Mouse (Mus musculus): ENCODE measurements around the gene Inpp5b. TPM values are rescaled to one million over a fixed set of nuclear protein-coding genes. Genes with fewer than 3 reads are reported as not detected.

Inpp5b gene
- polyA plus RNA-seq, 1 experiment from 2014 or later: 23.6 TPM

- 20% methylated on average over 15 of the region's 15 CpGs for WGBS
- peaks cover 11% of the 10 kb centered on the region; the same call in 1 of the 2 replicates for H3K27me3 ChIP-seq
- no peaks in the 10 kb centered on the region for H3K9me3 ChIP-seq
- H3K4me3 ChIP-seq: peak overlapping the region; percentile 71
- H3K36me3 ChIP-seq: peaks cover 13% of the 10 kb centered on the region
- peak overlapping the region; percentile 82 for H3K4me2 ChIP-seq
- peaks cover 16% of the 10 kb centered on the region for H3K4me1 ChIP-seq (replicated peaks)
- H3K27ac ChIP-seq (replicated peaks): no peak overlapping the region
- no peak for ATAC-seq (ENCODE audit: low read depth)
- peak overlapping the region; percentile 78 for H3K9ac ChIP-seq
Observed at GRCm38 (mm10) chr4:124752281-124753199, 10.9 kb downstream of the Inpp5b start.

DNA sequence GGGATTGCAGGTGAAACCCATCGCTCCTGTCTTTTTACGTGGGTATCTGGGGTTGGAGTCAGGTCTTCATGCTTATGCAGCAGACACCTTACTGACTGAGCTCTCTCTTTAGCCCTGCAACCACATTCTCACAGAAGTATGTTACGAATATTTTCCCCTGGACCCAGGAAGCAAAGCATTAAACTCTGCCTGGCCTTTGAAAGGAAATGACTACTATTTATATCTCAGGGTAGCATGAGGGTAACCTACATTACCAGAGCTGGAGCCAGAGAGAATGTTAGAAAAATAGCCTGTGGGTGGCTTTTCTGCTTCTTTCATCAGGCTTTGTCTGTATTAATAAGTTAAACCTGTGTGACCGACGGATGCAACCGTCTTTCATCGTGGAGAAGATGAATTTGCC lies 13.9 kb downstream of the Inpp5b start:
- ATAC-seq (ENCODE audit: low read depth): no peak
- Histone ChIP-seq H3K4me2 (no peak overlapping the region), H3K27ac (replicated peaks) (no peak overlapping the region), H3K4me3 (no peak overlapping the region), H3K9ac (no peak overlapping the region), H3K9me3 (no peaks in the 10 kb centered on the region), H3K36me3 (peaks cover 11% of the 10 kb centered on the region), H3K4me1 (replicated peaks) (peaks cover 16% of the 10 kb centered on the region), H3K27me3 (no peaks in the 10 kb centered on the region)
- 73% methylated on average over 7 of the region's 7 CpGs for WGBS

DNA sequence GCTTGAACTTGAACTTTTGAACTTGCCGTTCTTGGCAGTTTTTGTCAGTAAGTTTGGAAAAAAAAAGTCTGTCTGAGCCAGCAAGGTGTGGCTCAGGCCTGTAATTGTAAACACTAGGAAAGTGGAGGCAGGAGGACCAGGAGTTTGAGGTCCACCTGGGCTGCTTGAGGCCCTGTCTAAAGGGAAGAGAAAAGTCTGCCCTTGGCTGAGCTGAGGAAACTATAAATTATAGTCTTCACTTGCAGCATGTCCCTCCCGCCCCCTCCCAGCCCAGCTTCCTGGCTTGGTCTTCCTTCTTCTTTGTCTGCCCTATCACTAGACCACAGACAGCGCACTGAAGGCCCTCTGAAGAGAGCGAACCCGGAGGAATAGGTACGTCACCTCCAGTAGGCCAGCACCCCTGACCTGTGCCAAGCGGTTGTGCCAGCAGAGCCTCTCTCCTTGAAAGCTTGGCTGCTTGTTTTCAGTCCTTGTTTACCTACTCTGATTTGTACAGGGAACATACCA lies 17.7 kb downstream of the Inpp5b start:
- ATAC-seq (ENCODE audit: low read depth): no peak
- Histone ChIP-seq H3K4me1 (replicated peaks) (no peaks in the 10 kb centered on the region), H3K27ac (replicated peaks) (no peak overlapping the region), H3K9ac (no peak overlapping the region), H3K36me3 (peaks cover 7% of the 10 kb centered on the region), H3K4me3 (no peak overlapping the region), H3K4me2 (no peak overlapping the region), H3K9me3 (no peaks in the 10 kb centered on the region), H3K27me3 (no peaks in the 10 kb centered on the region)
- 77% methylated on average over 7 of the region's 7 CpGs for WGBS

DNA sequence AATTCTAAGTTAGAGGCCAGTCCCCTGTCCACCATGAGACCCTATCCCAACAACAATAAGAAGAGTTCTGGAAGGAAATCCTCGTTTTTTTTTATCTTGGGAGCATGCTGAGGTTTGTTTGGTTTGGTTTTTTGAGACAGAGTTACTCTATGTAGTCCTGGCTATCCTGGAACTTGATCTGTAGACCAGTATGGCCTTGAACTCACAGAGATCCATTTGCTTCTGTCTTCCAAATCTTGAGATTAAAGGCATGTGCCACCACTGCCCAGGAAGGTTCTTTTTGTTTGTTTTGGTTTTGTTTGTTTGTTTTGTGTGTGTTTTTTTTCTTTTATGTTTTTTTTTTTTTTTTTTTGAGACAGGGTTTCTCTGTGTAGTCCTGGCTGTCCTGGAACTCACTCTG lies 19.6 kb downstream of the Inpp5b start:
- peaks cover 7% of the 10 kb centered on the region for H3K36me3 ChIP-seq
- H3K27me3 ChIP-seq: no peaks in the 10 kb centered on the region
- H3K4me3 ChIP-seq: no peak overlapping the region
- ATAC-seq (ENCODE audit: low read depth): no peak
- H3K9me3 ChIP-seq: no peaks in the 10 kb centered on the region
- no peaks in the 10 kb centered on the region for H3K4me1 ChIP-seq (replicated peaks)
- H3K4me2 ChIP-seq: no peak overlapping the region
- no peak overlapping the region for H3K27ac ChIP-seq (replicated peaks)
- H3K9ac ChIP-seq: no peak overlapping the region
- WGBS: 56% methylated on average over 1 of the region's 1 CpGs

DNA sequence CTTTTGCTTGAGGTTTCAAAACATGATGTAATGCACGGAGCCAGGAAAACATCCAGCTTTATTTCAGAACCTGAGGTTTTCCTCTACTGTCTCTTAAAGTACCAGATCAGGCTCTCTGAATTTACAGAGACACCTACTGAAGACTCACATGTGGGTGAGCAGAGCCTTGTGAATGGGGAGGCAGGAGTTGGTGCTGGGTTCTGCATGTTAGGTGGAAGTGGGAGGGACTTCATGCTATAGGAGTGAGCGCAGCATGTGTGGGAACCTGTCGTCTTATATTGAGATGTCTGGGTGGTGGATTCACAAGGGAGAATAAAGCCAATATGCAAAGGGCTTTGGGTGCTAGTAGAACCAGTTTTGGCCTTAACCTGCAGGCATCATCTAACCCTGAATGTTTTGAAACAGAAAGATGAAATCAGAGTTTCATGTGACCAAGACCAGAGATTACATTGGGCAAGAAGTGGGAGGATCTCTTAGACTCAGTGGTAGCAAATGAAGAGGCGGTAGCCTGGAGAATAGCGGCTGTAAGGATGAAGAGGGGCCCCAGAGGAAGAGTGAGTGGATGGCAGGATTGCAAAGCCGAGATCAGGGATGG lies 21.3 kb downstream of the Inpp5b start:
- Histone ChIP-seq H3K4me2 (no peak overlapping the region), H3K27ac (replicated peaks) (no peak overlapping the region), H3K9me3 (no peaks in the 10 kb centered on the region), H3K4me3 (no peak overlapping the region), H3K36me3 (peaks cover 7% of the 10 kb centered on the region), H3K4me1 (replicated peaks) (no peaks in the 10 kb centered on the region), H3K9ac (no peak overlapping the region), H3K27me3 (no peaks in the 10 kb centered on the region)
- WGBS: 84% methylated on average over 6 of the region's 6 CpGs
- ATAC-seq (ENCODE audit: low read depth): no peak

GRCm38 (mm10) chr4:124765802-124766565 lies 24.3 kb downstream of the Inpp5b start:
- Histone ChIP-seq H3K4me1 (replicated peaks) (no peaks in the 10 kb centered on the region), H3K9ac (no peak overlapping the region), H3K27me3 (no peaks in the 10 kb centered on the region), H3K4me3 (no peak overlapping the region), H3K27ac (replicated peaks) (no peak overlapping the region), H3K9me3 (no peaks in the 10 kb centered on the region), H3K4me2 (no peak overlapping the region), H3K36me3 (no peaks in the 10 kb centered on the region)
- 91% methylated on average over 23 of the region's 23 CpGs for WGBS
- ATAC-seq (ENCODE audit: low read depth): no peak

GRCm38 (mm10) chr4:124766566-124766940 lies 24.9 kb downstream of the Inpp5b start:
- H3K9ac ChIP-seq: no peak overlapping the region
- WGBS: 93% methylated on average over 2 of the region's 2 CpGs
- H3K36me3 ChIP-seq: no peaks in the 10 kb centered on the region
- no peaks in the 10 kb centered on the region for H3K27me3 ChIP-seq
- H3K4me2 ChIP-seq: no peak overlapping the region
- no peak overlapping the region for H3K4me3 ChIP-seq
- H3K27ac ChIP-seq (replicated peaks): no peak overlapping the region
- ATAC-seq (ENCODE audit: low read depth): no peak
- H3K9me3 ChIP-seq: no peaks in the 10 kb centered on the region
- no peaks in the 10 kb centered on the region for H3K4me1 ChIP-seq (replicated peaks)

- no peak overlapping the region for H3K4me2 ChIP-seq
- no peaks in the 10 kb centered on the region for H3K36me3 ChIP-seq
- H3K4me3 ChIP-seq: no peak overlapping the region
- no peaks in the 10 kb centered on the region for H3K4me1 ChIP-seq (replicated peaks)
- WGBS: 86% methylated on average over 13 of the region's 13 CpGs
- H3K9ac ChIP-seq: no peak overlapping the region
- ATAC-seq (ENCODE audit: low read depth): no peak
- no peak overlapping the region for H3K27ac ChIP-seq (replicated peaks)
- H3K27me3 ChIP-seq: no peaks in the 10 kb centered on the region
- no peaks in the 10 kb centered on the region for H3K9me3 ChIP-seq
Observed at GRCm38 (mm10) chr4:124768963-124769591, 27.4 kb downstream of the Inpp5b start.

- no peak for ATAC-seq (ENCODE audit: low read depth)
- H3K27ac ChIP-seq (replicated peaks): no peak overlapping the region
- no peak overlapping the region for H3K4me3 ChIP-seq
- H3K36me3 ChIP-seq: no peaks in the 10 kb centered on the region
- 81% methylated on average over 5 of the region's 5 CpGs for WGBS
- H3K4me2 ChIP-seq: no peak overlapping the region
- no peak overlapping the region for H3K9ac ChIP-seq
- no peaks in the 10 kb centered on the region for H3K27me3 ChIP-seq
- H3K9me3 ChIP-seq: no peaks in the 10 kb centered on the region
- H3K4me1 ChIP-seq (replicated peaks): no peaks in the 10 kb centered on the region
Observed at GRCm38 (mm10) chr4:124770624-124771023, 29.0 kb downstream of the Inpp5b start.

- ATAC-seq (ENCODE audit: low read depth): no peak
- Histone ChIP-seq H3K4me1 (replicated peaks) (no peaks in the 10 kb centered on the region), H3K27me3 (no peaks in the 10 kb centered on the region), H3K9me3 (no peaks in the 10 kb centered on the region), H3K9ac (no peak overlapping the region), H3K4me3 (no peak overlapping the region), H3K4me2 (no peak overlapping the region), H3K36me3 (0 out of 2 replicates have a peak, but pooled peaks cover 4% of the 10 kb centered on the region), H3K27ac (replicated peaks) (no peak overlapping the region)
- 80% methylated on average over 4 of the region's 4 CpGs for WGBS
Observed at GRCm38 (mm10) chr4:124772125-124772524, 30.5 kb downstream of the Inpp5b start.

DNA sequence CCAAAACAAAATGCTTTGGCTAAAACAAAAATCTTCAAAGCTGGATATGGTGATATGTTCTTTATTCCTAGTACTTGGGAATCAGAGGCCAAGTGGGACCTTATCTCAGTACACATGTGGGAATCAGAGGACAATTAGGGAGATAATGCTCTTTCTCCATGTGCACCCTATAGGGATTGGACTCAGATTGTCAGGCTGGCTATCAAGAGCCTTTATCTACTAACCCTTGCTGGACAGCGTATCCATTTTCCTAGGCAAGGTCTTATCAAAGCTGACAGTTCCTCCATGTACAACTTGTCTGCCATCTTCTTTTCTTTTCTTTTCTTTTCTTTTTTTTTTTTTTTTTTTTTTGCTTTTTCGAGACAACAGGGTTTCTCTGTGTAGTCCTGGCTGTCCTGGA lies 31.8 kb downstream of the Inpp5b start:
- no peak for ATAC-seq (ENCODE audit: low read depth)
- Histone ChIP-seq H3K4me3 (no peak overlapping the region), H3K36me3 (peaks cover 16% of the 10 kb centered on the region), H3K9ac (no peak overlapping the region), H3K4me2 (no peak overlapping the region), H3K9me3 (no peaks in the 10 kb centered on the region), H3K27me3 (no peaks in the 10 kb centered on the region), H3K27ac (replicated peaks) (no peak overlapping the region), H3K4me1 (replicated peaks) (no peaks in the 10 kb centered on the region)
- WGBS: 97% methylated on average over 1 of the region's 2 CpGs

Data from neural tube, embryonic 13.5 days (tissue).